Mouse (Mus musculus): Measurements from ENCODE around the gene Ncan. TPM values are rescaled to one million over a fixed set of nuclear protein-coding genes. Genes with fewer than 3 reads are reported as not detected.

Gene Ncan
- total RNA-seq, 2 experiments from 2014 or later = not detected

GRCm38 (mm10) chr8:70130066-70130465 is 9.4 kb upstream of the Ncan start:
- intact Hi-C loops (cut with DNase I) = no loop called here
- DNase-seq = no peak

- peak in 1 of 2 experiments; percentile 23 for DNase-seq
- intact Hi-C loops (cut with DNase I) = no loop called here
Measured at GRCm38 (mm10) chr8:70129309-70129952, 8.8 kb upstream of the Ncan start.

- intact Hi-C loops (cut with DNase I) = no loop called here
- DNase-seq = peak; percentile 41 to 56
Measured at GRCm38 (mm10) chr8:70128435-70128834, 7.8 kb upstream of the Ncan start.

GRCm38 (mm10) chr8:70124992-70125391 is 4.3 kb upstream of the Ncan start:
- intact Hi-C loops (cut with DNase I) = no loop called here
- no peak for DNase-seq

GRCm38 (mm10) chr8:70122863-70123262 is 2.2 kb upstream of the Ncan start:
- intact Hi-C loops (cut with DNase I) = no loop called here
- DNase-seq = no peak

- intact Hi-C loops (cut with DNase I) = no loop called here
- no peak for DNase-seq
Measured at GRCm38 (mm10) chr8:70118726-70119700, 1.7 kb downstream of the Ncan start.

GRCm38 (mm10) chr8:70117611-70118010 is 3.1 kb downstream of the Ncan start:
- DNase-seq = no peak
- intact Hi-C loops (cut with DNase I) = no loop called here

GRCm38 (mm10) chr8:70114892-70115291 is 5.8 kb downstream of the Ncan start:
- intact Hi-C loops (cut with DNase I) = no loop called here
- no peak for DNase-seq

GRCm38 (mm10) chr8:70114488-70114887 is 6.2 kb downstream of the Ncan start:
- DNase-seq = no peak
- intact Hi-C loops (cut with DNase I) = no loop called here

GRCm38 (mm10) chr8:70112401-70113016 is 8.2 kb downstream of the Ncan start:
- no peak for DNase-seq

GRCm38 (mm10) chr8:70111192-70111795 is 9.4 kb downstream of the Ncan start:
- DNase-seq = no peak
- intact Hi-C loops (cut with DNase I) = no loop called here

More at GRCm38 (mm10) chr8:70112401-70113016, 8.2 kb downstream of the Ncan start:
- intact Hi-C loops (cut with DNase I) = no loop called here

- DNase-seq = no peak
- intact Hi-C loops (cut with DNase I) = no loop called here
Measured at GRCm38 (mm10) chr8:70110451-70110850, 10.2 kb downstream of the Ncan start.

- intact Hi-C loops (cut with DNase I) = loop anchor here (1.0 to 5.0 kb wide), 2 partner anchors 61 to 117 kb away; no protein-coding TSS in a partner anchor
Measured at GRCm38 (mm10) chr8:70104922-70105321, 15.8 kb downstream of the Ncan start.

GRCm38 (mm10) chr8:70104506-70104905 is 16.2 kb downstream of the Ncan start:
- intact Hi-C loops (cut with DNase I) = loop anchor here (1.0 to 5.0 kb wide), 2 partner anchors 62 to 118 kb away; no protein-coding TSS in a partner anchor
- no peak for DNase-seq

More at GRCm38 (mm10) chr8:70104922-70105321, 15.8 kb downstream of the Ncan start:
- no peak for DNase-seq

GRCm38 (mm10) chr8:70100241-70100640 is 20.4 kb downstream of the Ncan start:
- intact Hi-C loops (cut with DNase I) = loop anchor here (5.0 kb wide), 1 partner anchor 122 kb away; no protein-coding TSS in a partner anchor
- no peak for DNase-seq

GRCm38 (mm10) chr8:70099276-70099675 is 21.4 kb downstream of the Ncan start:
- no peak for DNase-seq
- intact Hi-C loops (cut with DNase I) = no loop called here

- DNase-seq = no peak
- intact Hi-C loops (cut with DNase I) = no loop called here
Measured at GRCm38 (mm10) chr8:70092786-70093185, 27.9 kb downstream of the Ncan start.

- intact Hi-C loops (cut with DNase I) = loop anchor here (5.0 kb wide), 1 partner anchor 78 kb away; no protein-coding TSS in a partner anchor
- no peak for DNase-seq
Measured at GRCm38 (mm10) chr8:70089296-70089960, 31.2 kb downstream of the Ncan start.

GRCm38 (mm10) chr8:70087836-70088650 is 32.6 kb downstream of the Ncan start:
- intact Hi-C loops (cut with DNase I) = loop anchor here (5.0 kb wide), 1 partner anchor 79 kb away; no protein-coding TSS in a partner anchor
- DNase-seq = no peak

All from gastrocnemius, postnatal 36 days (tissue).